Mouse (Mus musculus) liver, adult 2 months (tissue): Measurements from ENCODE around the gene Depdc1b. TPM values are rescaled to one million over a fixed set of nuclear protein-coding genes. Genes with fewer than 3 reads are reported as not detected.

ENCODE experiments used
- DNase-seq: peaks from one replicate; pipeline ENCODE4 v3.0.0-alpha.2; 2011; ENCODE audit warnings: low read depth, low spot score; ENCODE audit errors: extremely low read depth
- H3K27ac ChIP-seq: fragments of 200-500 bp; replicated peaks from 2 replicates; pipeline ENCODE4 v1.5.1; 2012; ENCODE audit warnings: low read depth, mild to moderate bottlenecking, control low read depth, inconsistent platforms, low read length; ENCODE audit not compliant: insufficient read depth
- H3K27me3 ChIP-seq: fragments of 200-500 bp; 2 replicates; pipeline ENCODE4 v1.6.1; 2012; ENCODE audit warnings: mild to moderate bottlenecking, moderate library complexity, low read length, inconsistent platforms; ENCODE audit not compliant: control insufficient read depth, insufficient read depth
- H3K36me3 ChIP-seq: fragments of 200-500 bp; 2 replicates; pipeline ENCODE4 v1.6.1; 2012; ENCODE audit warnings: low read length, inconsistent platforms; ENCODE audit not compliant: control insufficient read depth, insufficient read depth
- H3K4me1 ChIP-seq: fragments of 200-500 bp; 2 replicates; pipeline ENCODE4 v1.6.1; 2011; ENCODE audit warnings: low read length; ENCODE audit not compliant: control insufficient read depth, insufficient read depth
- H3K4me3 ChIP-seq: fragments of 200-500 bp; 2 replicates; pipeline ENCODE4 v1.5.1; 2011; ENCODE audit warnings: low read depth, mild to moderate bottlenecking, control low read depth, low read length, moderate library complexity; ENCODE audit not compliant: insufficient read depth
- H3K79me2 ChIP-seq: fragments of 200-500 bp; 2 replicates; pipeline ENCODE4 v1.6.1; 2012; ENCODE audit warnings: inconsistent platforms, mild to moderate bottlenecking, low read length, moderate library complexity; ENCODE audit not compliant: control insufficient read depth, insufficient read depth
- H3K9ac ChIP-seq: fragments of 200-500 bp; 2 replicates; pipeline ENCODE4 v1.6.1; 2012; ENCODE audit warnings: low read depth, mild to moderate bottlenecking, control low read depth, inconsistent platforms, low read length
- CTCF ChIP-seq: fragments of 200-500 bp; IDR thresholded peaks from 2 replicates; pipeline ENCODE4 v1.5.1; 2011; ENCODE audit warnings: low read depth, low read length, control low read depth
- POLR2A ChIP-seq: fragments of 200-500 bp; IDR thresholded peaks from 2 replicates; pipeline ENCODE4 v1.6.1; 2011; ENCODE audit warnings: low read length, control low read depth; ENCODE audit not compliant: insufficient read depth; ENCODE audit errors: extremely low read depth
- WGBS: fragments of 180-500 bp; shearing (Covaris S2); methylation state at CpG from one replicate; pipeline ENCODE4 v1.1.7; 2018; 5-methylcytosine and 5-hydroxymethylcytosine counted together
- polyA plus RNA-seq: library from polyadenylated mRNA; depleted of rRNA; stranded (reverse); fragments of >200 nt; gene quantifications from 2 replicates; pipeline ENCODE4 v1.2.3, GENCODE M21; 2012
- total RNA-seq: library from RNA; depleted of rRNA; stranded (reverse); fragments of >200 nt; gene quantifications from 2 replicates; pipeline ENCODE4 v1.2.3, GENCODE M21; 2014

Gene Depdc1b
- total and polyA plus RNA-seq, 2 experiments, result 0.28 TPM; not detected in 1

GRCm38 (mm10) chr13:108370241-108370941 lies 54.3 kb downstream of the Depdc1b start:
- Histone ChIP-seq H3K36me3 (no peaks in the 10 kb centered on the region), H3K27me3 (no peaks in the 10 kb centered on the region), H3K4me3 (no peak overlapping the region), H3K9ac (no peak overlapping the region), H3K4me1 (no peaks in the 10 kb centered on the region), H3K27ac (no peak overlapping the region), H3K79me2 (no peaks in the 10 kb centered on the region)
- TF ChIP-seq CTCF (no peak), POLR2A (no peak)
- no peak for DNase-seq
- 94% methylated on average over 5 of the region's 5 CpGs for WGBS

- Histone ChIP-seq H3K27ac (no peak overlapping the region), H3K4me3 (no peak overlapping the region), H3K79me2 (no peaks in the 10 kb centered on the region), H3K4me1 (no peaks in the 10 kb centered on the region), H3K9ac (no peak overlapping the region), H3K27me3 (no peaks in the 10 kb centered on the region), H3K36me3 (no peaks in the 10 kb centered on the region)
- WGBS, result 80% methylated on average over 9 of the region's 9 CpGs
- TF ChIP-seq CTCF (no peak), POLR2A (no peak)
- no peak for DNase-seq
Measured at GRCm38 (mm10) chr13:108371352-108371921, 55.3 kb downstream of the Depdc1b start.

- no peak overlapping the region for H3K4me3 ChIP-seq
- TF ChIP-seq POLR2A (no peak), CTCF (no peak)
- no peaks in the 10 kb centered on the region for H3K36me3 ChIP-seq
- no peak overlapping the region for H3K9ac ChIP-seq
- WGBS, result 96% methylated on average over 1 of the region's 1 CpGs
- H3K27ac ChIP-seq, result no peak overlapping the region
- no peaks in the 10 kb centered on the region for H3K79me2 ChIP-seq
- H3K4me1 ChIP-seq, result no peaks in the 10 kb centered on the region
- no peaks in the 10 kb centered on the region for H3K27me3 ChIP-seq
- DNase-seq, result no peak
Measured at GRCm38 (mm10) chr13:108373231-108373630, 57.1 kb downstream of the Depdc1b start.

- H3K79me2 ChIP-seq, result no peaks in the 10 kb centered on the region
- no peak for DNase-seq
- no peak overlapping the region for H3K4me3 ChIP-seq
- no peaks in the 10 kb centered on the region for H3K36me3 ChIP-seq
- no peak for TF ChIP-seq CTCF
- no peak for TF ChIP-seq POLR2A
- no peak overlapping the region for H3K27ac ChIP-seq
- H3K27me3 ChIP-seq, result no peaks in the 10 kb centered on the region
- WGBS, result 71% methylated on average over 2 of the region's 2 CpGs
- no peaks in the 10 kb centered on the region for H3K4me1 ChIP-seq
- no peak overlapping the region for H3K9ac ChIP-seq
Measured at GRCm38 (mm10) chr13:108376637-108377036, 60.5 kb downstream of the Depdc1b start.

GRCm38 (mm10) chr13:108381161-108381560 lies 65.0 kb downstream of the Depdc1b start:
- no peaks in the 10 kb centered on the region for H3K27me3 ChIP-seq
- H3K9ac ChIP-seq, result no peak overlapping the region
- no peaks in the 10 kb centered on the region for H3K36me3 ChIP-seq
- H3K27ac ChIP-seq, result no peak overlapping the region
- H3K4me1 ChIP-seq, result no peaks in the 10 kb centered on the region
- TF ChIP-seq POLR2A (no peak), CTCF (no peak)
- no peak for DNase-seq
- H3K4me3 ChIP-seq, result no peak overlapping the region
- no peaks in the 10 kb centered on the region for H3K79me2 ChIP-seq
- WGBS, result 97% methylated on average over 3 of the region's 3 CpGs

- Histone ChIP-seq H3K27me3 (no peaks in the 10 kb centered on the region), H3K36me3 (no peaks in the 10 kb centered on the region), H3K79me2 (no peaks in the 10 kb centered on the region), H3K9ac (no peak overlapping the region), H3K27ac (no peak overlapping the region), H3K4me1 (no peaks in the 10 kb centered on the region), H3K4me3 (no peak overlapping the region)
- DNase-seq, result no peak
- TF ChIP-seq POLR2A (no peak), CTCF (no peak)
- 93% methylated on average over 6 of the region's 6 CpGs for WGBS
Measured at GRCm38 (mm10) chr13:108383051-108383450, 66.9 kb downstream of the Depdc1b start.
